Mouse (Mus musculus): ENCODE data around the gene Gtf3c2.

The Gtf3c2 gene

GRCm38 (mm10) chr5:31138241-31138967 lies 41.5 kb downstream of the Gtf3c2 start, which contains the start of gene Ucn:
Gene Ucn, minus strand, starts transcription at chr5:31138829.
- no peak for DNase-seq

- DNase-seq: no peak
Observed at GRCm38 (mm10) chr5:31137658-31138057, 42.3 kb downstream of the Gtf3c2 start.

GRCm38 (mm10) chr5:31136730-31137424 lies 43.1 kb downstream of the Gtf3c2 start:
- no peak for DNase-seq

GRCm38 (mm10) chr5:31126050-31126449 lies 53.9 kb downstream of the Gtf3c2 start:
- no peak for DNase-seq

- DNase-seq: no peak
Observed at GRCm38 (mm10) chr5:31123481-31123880, 56.5 kb downstream of the Gtf3c2 start.

- DNase-seq: no peak
Observed at GRCm38 (mm10) chr5:31121111-31121510, 58.8 kb downstream of the Gtf3c2 start.

- no peak for DNase-seq
Observed at GRCm38 (mm10) chr5:31116912-31117311, 63.0 kb downstream of the Gtf3c2 start.

GRCm38 (mm10) chr5:31116354-31116753 lies 63.6 kb downstream of the Gtf3c2 start, which contains the start of gene Trim54:
Gene Trim54, plus strand, starts transcription at chr5:31116712.
- DNase-seq: no peak

- DNase-seq: no peak
Observed at GRCm38 (mm10) chr5:31110781-31111180, 69.2 kb downstream of the Gtf3c2 start.

GRCm38 (mm10) chr5:31108000-31108490 lies 71.9 kb downstream of the Gtf3c2 start, which contains the start of gene Slc30a3:
Gene Slc30a3, minus strand, starts transcription at chr5:31108237.
- DNase-seq: no peak
